Mouse (Mus musculus): Measurements from ENCODE around the gene Ifi27l2a.

DNA sequence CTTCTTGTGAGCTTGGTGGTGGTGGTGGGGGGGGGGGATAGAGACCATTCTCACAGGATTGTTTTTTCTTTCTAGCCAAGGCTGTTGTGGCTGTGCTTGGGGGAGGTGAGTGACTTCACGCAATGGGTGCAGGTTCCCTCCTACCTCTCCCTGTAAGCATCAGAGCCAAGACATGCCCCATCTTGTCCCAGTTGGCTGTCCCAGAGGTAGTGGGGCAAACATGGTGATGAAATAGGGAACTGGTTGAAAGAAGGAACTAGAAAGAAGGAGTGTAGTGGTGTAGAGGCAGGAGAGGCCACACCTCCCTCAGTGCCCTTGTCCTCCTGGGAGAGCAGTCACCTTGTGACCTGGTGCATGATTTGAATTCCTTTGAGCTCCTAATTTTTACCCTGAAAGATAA lies 5.9 kb downstream of the Ifi27l2a start:
- no peak for TF ChIP-seq CTCF (IDR thresholded peaks at IDR 0.05; ENCODE audit: insufficient read depth, low read depth, low read length)
- no peak for TF ChIP-seq POLR2A (IDR thresholded peaks at IDR 0.05; ENCODE audit: insufficient read depth, low read depth, low read length)
